Mouse (Mus musculus): ENCODE results near the gene Gm20388. TPM values are rescaled to one million over a fixed set of nuclear protein-coding genes. Genes with fewer than 3 reads are reported as not detected.

The Gm20388 gene
- polyA plus RNA-seq, 1 experiment from 2014 or later: 4.4 TPM

- H3K9me3 ChIP-seq: no peaks in the 10 kb centered on the region
- no peaks in the 10 kb centered on the region; the same call in 1 of the 2 replicates for H3K4me1 ChIP-seq (replicated peaks)
- no peaks in the 10 kb centered on the region for H3K27me3 ChIP-seq
- H3K9ac ChIP-seq (replicated peaks): no peak overlapping the region
- H3K4me2 ChIP-seq (replicated peaks): no peak overlapping the region
- ATAC-seq: no peak
- H3K4me3 ChIP-seq (replicated peaks): no peak overlapping the region
- no peak overlapping the region for H3K27ac ChIP-seq
- 79% methylated on average over 8 of the region's 8 CpGs for WGBS
- H3K36me3 ChIP-seq: no peaks in the 10 kb centered on the region
These were observed 1360.9 kb downstream of the Gm20388 start for GRCm38 (mm10) chr8:121271542-121271941.

- peak overlapping the region; percentile 14; the same call in 1 of the 2 replicates for H3K4me2 ChIP-seq (replicated peaks)
- no peaks in the 10 kb centered on the region for H3K27me3 ChIP-seq
- WGBS: 62% methylated on average over 14 of the region's 14 CpGs
- no peak overlapping the region for H3K27ac ChIP-seq
- H3K9ac ChIP-seq (replicated peaks): no peak overlapping the region
- no peak overlapping the region for H3K4me3 ChIP-seq (replicated peaks)
- H3K36me3 ChIP-seq: no peaks in the 10 kb centered on the region
- no peaks in the 10 kb centered on the region for H3K9me3 ChIP-seq
- peak; percentile 75 for ATAC-seq
- no peaks in the 10 kb centered on the region; the same call in 1 of the 2 replicates for H3K4me1 ChIP-seq (replicated peaks)
These were observed 1362.6 kb downstream of the Gm20388 start for GRCm38 (mm10) chr8:121273195-121273594.

- no peak overlapping the region for H3K4me3 ChIP-seq (replicated peaks)
- H3K9me3 ChIP-seq: no peaks in the 10 kb centered on the region
- H3K4me1 ChIP-seq (replicated peaks): no peaks in the 10 kb centered on the region; the same call in 1 of the 2 replicates
- 0 out of 2 replicates have a peak overlapping the region, but pooled peaks have one; percentile 14 for H3K4me2 ChIP-seq (replicated peaks)
- ATAC-seq: no peak
- H3K36me3 ChIP-seq: no peaks in the 10 kb centered on the region
- no peak overlapping the region for H3K27ac ChIP-seq
- H3K27me3 ChIP-seq: no peaks in the 10 kb centered on the region
- 87% methylated on average over 15 of the region's 15 CpGs for WGBS
- H3K9ac ChIP-seq (replicated peaks): no peak overlapping the region
These were observed 1363.0 kb downstream of the Gm20388 start for GRCm38 (mm10) chr8:121273620-121274019.

GRCm38 (mm10) chr8:121280414-121280813, 1369.8 kb downstream of the Gm20388 start:
- Histone ChIP-seq H3K4me3 (replicated peaks) (no peak overlapping the region), H3K4me1 (replicated peaks) (0 out of 2 replicates have a peak, but pooled peaks cover 4% of the 10 kb centered on the region), H3K36me3 (no peaks in the 10 kb centered on the region), H3K27ac (no peak overlapping the region), H3K4me2 (replicated peaks) (no peak overlapping the region), H3K9me3 (no peaks in the 10 kb centered on the region), H3K27me3 (no peaks in the 10 kb centered on the region), H3K9ac (replicated peaks) (no peak overlapping the region)
- no peak for ATAC-seq
- 57% methylated on average over 9 of the region's 9 CpGs for WGBS

- ATAC-seq: no peak
- 80% methylated on average over 5 of the region's 5 CpGs for WGBS
- Histone ChIP-seq H3K9ac (replicated peaks) (no peak overlapping the region), H3K36me3 (no peaks in the 10 kb centered on the region), H3K27ac (no peak overlapping the region), H3K4me3 (replicated peaks) (no peak overlapping the region), H3K9me3 (no peaks in the 10 kb centered on the region), H3K27me3 (no peaks in the 10 kb centered on the region), H3K4me1 (replicated peaks) (peaks cover 19% of the 10 kb centered on the region), H3K4me2 (replicated peaks) (no peak overlapping the region)
These were observed 1378.7 kb downstream of the Gm20388 start for GRCm38 (mm10) chr8:121289346-121289745.

GRCm38 (mm10) chr8:121290547-121290946, 1379.9 kb downstream of the Gm20388 start:
- Histone ChIP-seq H3K36me3 (no peaks in the 10 kb centered on the region), H3K4me3 (replicated peaks) (no peak overlapping the region), H3K27ac (no peak overlapping the region), H3K9ac (replicated peaks) (no peak overlapping the region), H3K27me3 (no peaks in the 10 kb centered on the region), H3K4me2 (replicated peaks) (no peak overlapping the region), H3K4me1 (replicated peaks) (peaks cover 29% of the 10 kb centered on the region), H3K9me3 (no peaks in the 10 kb centered on the region)
- no peak for ATAC-seq
- WGBS: 65% methylated on average over 17 of the region's 17 CpGs

- Histone ChIP-seq H3K27me3 (no peaks in the 10 kb centered on the region), H3K4me3 (replicated peaks) (no peak overlapping the region), H3K9me3 (no peaks in the 10 kb centered on the region), H3K4me1 (replicated peaks) (peaks cover 52% of the 10 kb centered on the region), H3K9ac (replicated peaks) (no peak overlapping the region), H3K4me2 (replicated peaks) (no peak overlapping the region), H3K27ac (no peak overlapping the region), H3K36me3 (no peaks in the 10 kb centered on the region)
- ATAC-seq: no peak
- 89% methylated on average over 10 of the region's 10 CpGs for WGBS
These were observed 1382.8 kb downstream of the Gm20388 start for GRCm38 (mm10) chr8:121293418-121293817.

- H3K9me3 ChIP-seq: no peaks in the 10 kb centered on the region
- H3K27me3 ChIP-seq: no peaks in the 10 kb centered on the region
- peak overlapping the region; percentile 44 for H3K27ac ChIP-seq
- H3K4me1 ChIP-seq (replicated peaks): peaks cover 47% of the 10 kb centered on the region
- peak; percentile 28; the same call in 1 of the 2 replicates for ATAC-seq
- 27% methylated on average over 29 of the region's 29 CpGs for WGBS
- no peak overlapping the region for H3K9ac ChIP-seq (replicated peaks)
- no peaks in the 10 kb centered on the region for H3K36me3 ChIP-seq
- no peak overlapping the region; the same call in 1 of the 2 replicates for H3K4me2 ChIP-seq (replicated peaks)
- H3K4me3 ChIP-seq (replicated peaks): no peak overlapping the region
These were observed 1383.8 kb downstream of the Gm20388 start for GRCm38 (mm10) chr8:121294234-121295108.

GRCm38 (mm10) chr8:121296082-121296481, 1385.4 kb downstream of the Gm20388 start:
- H3K4me2 ChIP-seq (replicated peaks): no peak overlapping the region
- WGBS: 87% methylated on average over 7 of the region's 7 CpGs

GRCm38 (mm10) chr8:121296597-121296996, 1386.0 kb downstream of the Gm20388 start:
- Histone ChIP-seq H3K36me3 (no peaks in the 10 kb centered on the region), H3K27me3 (peaks cover 5% of the 10 kb centered on the region; the same call in 1 of the 2 replicates), H3K9me3 (no peaks in the 10 kb centered on the region), H3K4me2 (replicated peaks) (no peak overlapping the region), H3K4me3 (replicated peaks) (no peak overlapping the region), H3K4me1 (replicated peaks) (peaks cover 53% of the 10 kb centered on the region), H3K27ac (peak overlapping the region; percentile 68), H3K9ac (replicated peaks) (no peak overlapping the region)
- WGBS: 37% methylated on average over 5 of the region's 5 CpGs
- peak; percentile 77 for ATAC-seq

More at GRCm38 (mm10) chr8:121296082-121296481, 1385.4 kb downstream of the Gm20388 start:
- Histone ChIP-seq H3K9me3 (no peaks in the 10 kb centered on the region), H3K9ac (replicated peaks) (no peak overlapping the region; the same call in 1 of the 2 replicates), H3K27ac (peak overlapping the region; percentile 68), H3K27me3 (peaks cover 5% of the 10 kb centered on the region; the same call in 1 of the 2 replicates), H3K36me3 (no peaks in the 10 kb centered on the region), H3K4me3 (replicated peaks) (no peak overlapping the region), H3K4me1 (replicated peaks) (peaks cover 48% of the 10 kb centered on the region)
- no peak for ATAC-seq

- no peak overlapping the region for H3K4me3 ChIP-seq (replicated peaks)
- H3K9me3 ChIP-seq: no peaks in the 10 kb centered on the region
- no peak overlapping the region for H3K9ac ChIP-seq (replicated peaks)
- H3K36me3 ChIP-seq: no peaks in the 10 kb centered on the region
- ATAC-seq: no peak
- no peak overlapping the region for H3K4me2 ChIP-seq (replicated peaks)
- peaks cover 5% of the 10 kb centered on the region; the same call in 1 of the 2 replicates for H3K27me3 ChIP-seq
- H3K4me1 ChIP-seq (replicated peaks): peaks cover 56% of the 10 kb centered on the region
- H3K27ac ChIP-seq: peak overlapping the region; percentile 68
- WGBS: 74% methylated on average over 9 of the region's 9 CpGs
These were observed 1386.7 kb downstream of the Gm20388 start for GRCm38 (mm10) chr8:121297299-121297698.

- H3K4me2 ChIP-seq (replicated peaks): no peak overlapping the region
- peaks cover 11% of the 10 kb centered on the region; the same call in 1 of the 2 replicates for H3K27me3 ChIP-seq
- no peak for ATAC-seq
- H3K9me3 ChIP-seq: no peaks in the 10 kb centered on the region
- no peak overlapping the region for H3K9ac ChIP-seq (replicated peaks)
- peaks cover 43% of the 10 kb centered on the region for H3K4me1 ChIP-seq (replicated peaks)
- H3K27ac ChIP-seq: no peak overlapping the region
- WGBS: 71% methylated on average over 4 of the region's 4 CpGs
- H3K4me3 ChIP-seq (replicated peaks): no peak overlapping the region
- no peaks in the 10 kb centered on the region for H3K36me3 ChIP-seq
These were observed 1389.4 kb downstream of the Gm20388 start for GRCm38 (mm10) chr8:121300066-121300465.

All from midbrain, embryonic 13.5 days (tissue).